Mouse (Mus musculus): Measurements from ENCODE around the gene Nid2.

The Nid2 gene

DNA sequence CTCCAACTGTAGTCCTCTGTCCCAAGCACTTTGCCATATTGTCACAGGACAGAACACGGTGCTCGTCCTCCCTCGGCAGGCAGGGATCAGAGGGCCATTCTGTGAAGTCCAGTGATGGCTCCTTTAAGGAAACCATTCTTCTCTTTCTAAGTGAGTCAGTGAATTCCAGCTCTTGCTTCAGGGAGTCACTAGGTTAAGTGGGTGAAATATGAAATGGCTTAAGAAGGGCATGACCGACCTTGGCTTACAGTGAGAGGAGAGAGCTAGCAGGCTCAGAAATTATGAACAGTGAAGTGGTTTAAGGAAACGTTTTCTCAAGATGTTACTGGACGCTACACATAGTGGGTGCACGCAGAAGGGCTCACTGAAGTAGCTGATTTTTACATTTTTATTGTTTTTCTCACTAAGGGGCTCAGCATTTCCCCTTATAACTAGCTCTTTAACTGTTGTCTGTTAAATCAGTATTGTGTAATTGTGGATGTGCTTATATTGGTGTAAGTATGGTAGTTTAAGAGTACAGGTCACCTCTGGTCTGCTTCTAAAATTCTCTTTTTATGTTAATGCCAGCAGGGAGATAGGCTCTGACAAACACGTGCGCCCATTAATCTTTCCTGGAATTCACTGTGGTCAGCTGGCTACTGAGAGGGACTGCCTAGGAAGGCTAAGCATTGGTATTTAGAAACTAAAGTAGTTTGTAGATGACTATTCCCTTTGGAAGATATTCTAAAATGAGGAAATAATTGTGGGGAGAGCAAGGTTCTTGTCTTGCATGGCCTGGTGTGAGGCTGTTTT, 34.9 kb downstream of the Nid2 start:
- DNase-seq (ENCODE audit: low spot score in 2 of 2), result no peak

DNA sequence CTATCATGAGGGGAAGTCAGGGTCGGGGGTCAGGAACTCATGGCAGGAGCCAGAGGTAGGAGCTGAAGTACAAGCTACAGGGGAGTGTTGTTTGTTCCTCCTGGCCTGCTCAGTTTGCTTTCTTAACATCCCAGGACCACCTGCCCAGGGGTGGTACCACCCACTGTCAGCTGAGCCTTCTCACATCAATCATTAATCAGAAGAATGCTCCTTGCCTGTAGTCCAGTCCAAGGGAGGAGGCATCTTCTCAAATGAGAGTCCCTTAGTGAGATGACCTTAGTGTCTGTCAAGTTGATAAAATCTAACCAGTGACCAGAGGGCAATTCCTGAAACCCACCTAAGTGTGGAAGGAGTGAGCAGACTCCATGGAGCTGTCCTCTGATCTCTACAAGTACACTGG, 37.4 kb downstream of the Nid2 start:
- DNase-seq (ENCODE audit: low spot score in 2 of 2), result no peak

DNA sequence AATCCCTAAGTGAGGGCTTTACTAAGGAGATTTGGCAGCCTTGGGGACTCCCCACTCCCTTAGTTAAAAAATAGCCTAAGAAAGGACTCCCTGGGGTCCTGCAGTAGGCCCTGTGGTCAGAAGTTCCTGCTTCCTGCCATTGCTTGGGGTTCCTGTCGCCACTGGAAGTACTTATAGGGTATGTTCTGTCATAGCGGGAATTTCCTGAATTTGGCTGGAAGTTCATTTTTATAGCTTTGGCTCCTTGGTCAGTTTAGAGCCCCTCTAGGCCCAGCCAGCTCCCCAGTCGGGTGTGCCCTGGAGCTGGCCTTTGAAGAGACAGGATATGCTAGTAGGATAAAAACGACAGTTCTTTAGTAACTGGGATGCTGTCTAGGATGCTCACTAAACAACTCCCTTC, 43.8 kb downstream of the Nid2 start:
- no peak for DNase-seq (ENCODE audit: low spot score in 2 of 2)

DNA sequence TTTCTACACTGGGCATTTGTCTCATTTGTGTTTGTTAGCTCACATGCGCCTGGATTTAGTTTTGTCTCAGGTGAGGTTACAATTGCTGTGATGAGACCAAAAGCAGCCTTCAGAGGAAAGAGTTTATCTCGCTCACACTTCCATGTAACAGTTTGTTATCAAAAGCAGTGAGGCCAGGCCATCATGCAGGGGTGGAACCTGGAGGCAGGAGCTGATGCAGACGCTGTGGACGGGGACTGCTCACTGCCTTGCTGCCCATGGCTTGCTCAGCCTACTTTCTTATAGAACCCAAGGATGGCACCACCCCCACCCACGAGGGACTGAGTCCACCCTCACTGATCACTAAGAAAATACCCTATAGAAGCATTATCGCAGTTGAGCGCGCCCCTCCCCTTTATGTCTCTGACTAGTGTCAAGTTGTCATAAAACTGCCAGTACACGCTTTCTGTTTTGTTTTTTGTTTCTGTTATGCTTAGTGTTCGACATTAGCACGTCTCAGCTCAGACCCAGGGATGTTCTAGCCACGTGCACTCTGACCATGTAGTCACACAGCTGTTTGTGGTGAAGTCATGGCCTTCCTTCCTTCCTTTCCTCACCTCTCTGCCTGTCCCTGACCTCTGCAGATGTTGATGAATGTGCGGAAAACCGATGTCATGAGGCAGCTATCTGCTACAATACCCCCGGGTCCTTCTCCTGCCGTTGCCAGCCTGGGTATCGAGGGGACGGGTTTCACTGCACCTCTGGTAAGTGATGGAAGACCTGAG, 45.7 kb downstream of the Nid2 start:
- no peak for DNase-seq (ENCODE audit: low spot score in 2 of 2)

DNA sequence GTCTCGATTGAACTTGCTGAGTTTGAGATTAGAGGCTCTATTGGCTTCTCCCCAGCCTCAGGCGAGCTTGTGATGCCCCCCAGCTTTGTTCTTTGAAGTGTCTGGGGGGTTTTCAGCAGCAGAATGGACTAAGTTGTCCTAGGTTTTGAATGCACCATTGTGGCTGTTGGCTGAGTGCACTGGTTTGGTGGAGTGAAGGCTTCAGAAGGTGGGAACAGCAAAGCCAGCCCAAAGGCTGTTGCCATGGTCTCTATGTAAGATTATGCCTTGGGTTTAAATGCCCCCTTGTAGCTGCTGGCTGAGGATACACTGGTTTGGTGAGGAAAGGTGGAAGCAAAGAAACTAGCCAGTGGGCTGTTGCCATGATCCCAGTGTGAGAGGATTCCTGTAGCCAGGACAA, 49.4 kb downstream of the Nid2 start:
- no peak for DNase-seq (ENCODE audit: low spot score in 2 of 2)

DNA sequence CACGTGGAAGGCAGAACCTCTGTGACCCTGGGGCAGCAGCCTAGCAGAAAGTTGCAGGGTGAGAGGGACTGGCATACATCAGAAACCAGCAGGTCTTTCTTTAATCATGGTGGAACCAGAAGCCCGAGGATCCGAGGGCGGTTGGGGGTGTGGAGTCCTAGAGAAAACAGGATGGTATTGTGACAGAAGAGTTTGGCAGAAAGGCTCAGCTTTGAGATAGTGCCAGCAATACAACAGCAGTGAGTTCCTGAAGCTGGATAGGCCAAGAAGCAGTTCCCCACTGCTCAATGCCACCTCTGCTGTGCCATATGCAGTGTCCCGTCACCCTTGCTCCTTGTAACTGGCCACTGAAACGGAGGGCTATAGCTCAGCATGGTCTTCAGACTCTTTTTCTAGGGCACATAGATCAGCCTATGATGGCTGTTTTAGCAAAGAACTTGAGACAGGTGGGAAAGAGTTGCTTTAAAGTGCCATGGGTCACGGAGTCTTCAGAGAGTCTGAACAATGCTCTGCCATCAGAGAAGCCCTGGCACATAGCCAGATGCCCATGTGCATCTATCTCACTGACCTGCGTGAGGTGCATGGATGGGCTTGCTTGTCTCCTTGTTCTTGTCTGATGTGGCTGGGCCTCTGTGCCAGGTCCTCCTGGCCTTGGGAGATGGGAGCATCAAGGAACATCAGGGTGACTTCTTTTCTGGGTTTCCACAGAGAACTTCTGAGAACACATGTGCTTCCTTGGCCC, 50.6 kb downstream of the Nid2 start:
- DNase-seq (ENCODE audit: low spot score in 2 of 2), result no peak

DNA sequence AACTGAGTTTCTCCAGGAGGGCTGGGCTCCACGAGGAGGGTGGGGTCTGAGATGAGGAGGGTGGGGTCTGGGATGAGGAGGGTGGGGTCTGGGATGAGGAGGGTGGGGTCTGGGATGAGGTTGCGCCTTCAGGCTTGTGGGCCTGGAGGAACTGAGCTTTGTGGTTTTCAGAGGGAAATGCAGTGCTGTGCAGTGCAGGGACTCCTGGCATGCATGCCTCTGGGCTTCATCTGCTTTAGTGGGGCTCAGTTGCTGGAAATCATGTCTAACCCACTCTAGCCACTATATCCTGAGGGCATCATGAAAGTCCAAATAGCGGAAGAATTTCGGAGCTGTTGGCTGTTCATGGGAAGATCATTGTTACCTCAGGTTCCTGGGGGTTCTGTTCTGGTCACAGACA, 52.2 kb downstream of the Nid2 start:
- no peak for DNase-seq (ENCODE audit: low spot score in 2 of 2)

DNA sequence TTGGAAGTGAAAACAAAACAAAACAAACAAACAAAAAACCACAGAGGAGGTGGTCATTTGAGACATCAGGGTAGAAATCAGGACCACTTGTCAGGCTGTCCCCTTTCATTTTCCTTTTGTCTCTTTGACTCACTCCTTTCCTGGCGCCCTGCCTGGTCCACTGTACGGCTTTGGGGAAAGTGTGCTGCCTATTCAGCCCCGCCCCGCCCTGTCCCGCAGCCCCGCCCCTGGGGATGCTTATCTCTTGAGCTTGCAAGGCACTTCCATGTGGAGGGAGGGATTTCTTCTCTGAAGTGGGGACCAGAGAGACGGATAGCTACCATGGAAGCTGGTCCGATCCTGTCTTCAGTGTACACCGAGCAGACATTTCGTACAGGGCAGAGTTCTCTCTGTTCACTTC, 52.6 kb downstream of the Nid2 start:
- no peak for DNase-seq (ENCODE audit: low spot score in 2 of 2)

DNA sequence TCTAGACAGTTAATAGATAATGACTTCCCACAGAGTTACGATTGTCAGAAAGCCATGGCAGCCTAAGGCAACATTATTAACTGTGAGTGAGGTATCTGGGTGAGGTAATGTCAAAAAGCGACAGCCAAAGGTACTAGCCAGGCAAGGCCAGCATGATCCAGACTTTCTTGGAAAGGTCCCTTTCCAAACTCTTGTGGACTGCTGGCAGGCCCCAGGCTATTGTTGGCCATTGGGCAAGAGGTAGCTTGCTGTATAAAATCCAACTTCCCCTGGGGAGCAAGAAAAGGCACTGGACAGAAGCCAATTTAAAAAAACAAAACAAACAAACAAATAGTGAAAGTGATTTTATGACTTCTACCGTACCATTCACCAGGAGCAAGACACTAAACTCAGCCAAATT, 56.3 kb downstream of the Nid2 start:
- no peak for DNase-seq (ENCODE audit: low spot score in 2 of 2)

DNA sequence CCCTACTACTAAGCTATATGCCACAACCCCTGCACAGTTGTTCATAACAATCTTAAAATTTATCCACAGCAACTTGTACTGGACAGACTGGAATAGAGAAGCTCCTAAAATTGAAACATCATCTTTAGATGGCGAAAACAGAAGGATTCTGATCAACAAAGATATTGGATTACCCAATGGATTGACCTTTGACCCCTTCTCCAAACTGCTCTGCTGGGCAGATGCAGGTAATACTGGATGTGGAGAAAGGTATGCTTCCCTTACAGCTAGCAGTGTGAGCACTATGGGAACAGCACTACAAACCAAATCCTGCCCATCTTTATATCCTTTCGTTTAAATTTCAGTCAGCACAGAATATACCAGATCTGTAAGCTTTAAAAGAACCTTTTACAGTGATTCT, 56.8 kb downstream of the Nid2 start:
- no peak for DNase-seq (ENCODE audit: low spot score in 2 of 2)

DNA sequence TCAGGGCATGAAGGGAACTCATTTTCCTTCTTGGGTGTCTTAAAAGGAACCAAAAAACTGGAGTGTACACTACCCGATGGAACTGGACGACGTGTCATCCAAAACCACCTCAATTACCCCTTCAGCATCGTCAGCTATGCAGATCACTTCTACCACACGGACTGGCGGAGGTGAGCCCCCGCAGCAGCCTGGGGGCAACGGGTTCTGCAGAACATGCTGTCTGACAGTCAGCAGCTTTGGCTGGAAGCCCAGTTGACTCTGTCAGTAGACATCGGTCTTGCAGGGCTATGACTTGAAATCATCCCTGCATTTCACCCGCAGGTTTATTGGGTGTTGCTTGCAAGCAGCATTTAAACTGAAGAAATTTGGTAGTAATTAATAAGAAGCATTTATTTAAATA, 58.9 kb downstream of the Nid2 start:
- DNase-seq (ENCODE audit: low spot score in 2 of 2), result no peak

DNA sequence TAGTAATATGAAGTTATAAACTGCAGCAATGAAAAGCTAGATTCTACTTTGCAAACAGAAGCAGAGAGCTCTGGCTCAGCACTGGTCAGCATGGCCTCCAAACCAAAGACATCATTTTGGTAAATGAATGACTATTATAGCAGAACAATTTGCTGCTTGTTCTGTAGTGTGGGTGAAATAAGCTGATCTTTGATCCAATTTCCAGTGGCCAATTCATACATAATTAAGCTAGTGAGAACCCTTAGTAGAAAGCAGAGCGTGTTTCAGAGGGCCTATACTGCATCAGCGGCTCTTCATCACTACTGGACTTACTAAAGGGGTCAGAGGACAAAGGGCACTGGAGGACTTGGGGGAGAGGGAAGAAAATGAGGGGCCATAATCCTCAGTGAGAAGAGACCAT, 62.0 kb downstream of the Nid2 start:
- no peak for DNase-seq (ENCODE audit: low spot score in 2 of 2)

DNA sequence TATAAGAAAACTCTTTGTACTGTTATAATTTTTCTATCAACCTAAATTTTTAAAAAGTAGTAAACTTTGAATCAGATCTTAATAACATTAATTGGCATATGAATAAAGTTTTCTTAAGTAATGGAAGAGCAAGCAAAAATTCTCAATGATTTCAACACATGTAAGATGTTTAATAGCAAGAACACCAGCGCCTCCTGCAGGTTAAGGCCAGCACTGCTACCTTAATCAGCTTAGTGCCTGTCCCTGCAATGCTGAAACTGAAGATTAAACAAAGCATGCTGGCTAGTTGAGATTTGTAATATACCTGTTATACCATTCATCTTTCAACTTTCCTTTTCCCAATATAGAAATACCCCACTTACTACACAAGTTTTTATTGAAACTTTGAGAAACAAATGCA, 66.9 kb downstream of the Nid2 start:
- DNase-seq (ENCODE audit: low spot score in 2 of 2), result peak; percentile 65 to 85

DNA sequence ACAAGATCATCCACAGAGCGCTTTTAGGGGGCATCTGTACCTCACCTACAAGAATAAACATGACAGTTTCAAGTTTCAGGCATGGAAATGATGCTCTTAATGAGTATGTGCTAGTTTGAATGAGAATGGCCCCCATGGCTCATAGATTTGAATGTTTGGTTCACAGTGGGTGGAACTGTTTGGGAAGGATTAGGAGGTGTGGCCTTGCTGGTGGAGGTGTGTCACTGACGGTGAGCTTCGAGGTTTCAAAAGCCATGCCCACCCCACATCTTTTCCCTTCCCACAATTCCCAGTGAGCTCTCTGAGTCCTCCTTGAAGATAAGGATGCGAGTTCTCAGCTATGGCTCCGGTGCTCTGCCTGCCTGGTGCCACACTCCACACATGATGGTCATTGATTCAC, 70.6 kb downstream of the Nid2 start:
- DNase-seq (ENCODE audit: low spot score in 2 of 2), result no peak

DNA sequence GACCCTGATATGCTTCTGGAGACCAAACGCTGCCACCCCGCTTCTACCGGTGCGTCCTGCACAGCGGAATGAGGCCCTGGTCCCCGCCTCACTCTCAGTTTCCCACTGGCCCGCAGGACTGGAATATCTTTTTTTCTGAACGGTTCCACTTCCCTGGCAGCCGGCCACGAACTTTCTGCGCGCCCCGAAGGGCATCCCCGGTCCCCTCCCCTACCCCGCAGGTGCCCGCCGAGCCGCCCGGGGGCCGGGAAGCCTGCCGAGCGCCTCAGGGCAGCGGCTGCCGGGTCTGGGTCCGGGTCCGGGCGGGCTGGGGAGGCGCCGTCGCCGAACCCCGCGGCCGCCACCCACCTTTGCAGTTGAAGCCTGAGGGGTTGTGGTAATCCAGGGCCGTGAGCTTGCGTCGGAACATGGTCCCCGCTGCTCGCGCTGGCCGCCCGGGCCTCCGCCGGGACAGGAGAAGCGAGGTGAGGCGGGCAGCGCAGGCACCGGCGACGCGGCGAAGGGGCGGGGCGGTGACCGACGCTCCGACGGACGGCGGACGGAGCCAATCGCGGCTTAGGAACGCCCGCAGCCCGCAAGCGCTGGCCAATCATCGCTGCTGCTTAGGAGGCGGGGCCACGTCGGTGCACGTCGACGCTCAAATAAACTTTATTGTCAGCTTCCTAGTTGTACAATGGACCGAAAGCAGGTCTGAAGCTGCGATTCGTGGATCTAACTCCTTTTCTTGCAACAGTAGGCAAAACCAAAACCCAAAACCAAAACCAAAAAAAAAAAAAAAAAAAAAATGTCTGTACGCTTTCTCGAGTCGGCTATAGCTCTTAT, 72.5 kb downstream of the Nid2 start, which contains the start of gene Rtraf:
Gene Rtraf, minus strand, starts transcription at position 504 of the 822 bp plus-strand sequence.
- DNase-seq (ENCODE audit: low spot score in 2 of 2), result peak; percentile 77 to 88

DNA sequence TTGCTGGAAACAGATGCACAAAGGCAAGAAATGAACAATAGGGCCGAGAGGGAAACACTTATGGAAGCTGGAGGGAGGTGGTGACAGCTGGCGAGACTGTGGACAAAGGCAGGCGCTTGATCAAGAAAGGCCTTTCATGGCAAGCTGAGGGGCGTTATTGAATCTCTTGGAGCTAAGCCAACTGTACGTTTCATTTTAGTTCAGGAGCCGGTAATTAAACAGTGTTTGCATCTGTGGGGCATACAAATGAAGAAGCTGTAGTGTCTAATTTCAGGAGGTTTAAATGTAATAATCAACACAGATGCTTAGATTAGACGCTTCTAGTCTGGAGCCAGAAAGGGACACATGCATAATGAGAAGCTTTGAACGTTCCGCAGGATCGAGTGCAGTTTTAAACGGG, 74.4 kb downstream of the Nid2 start:
- DNase-seq (ENCODE audit: low spot score in 2 of 2), result no peak

DNA sequence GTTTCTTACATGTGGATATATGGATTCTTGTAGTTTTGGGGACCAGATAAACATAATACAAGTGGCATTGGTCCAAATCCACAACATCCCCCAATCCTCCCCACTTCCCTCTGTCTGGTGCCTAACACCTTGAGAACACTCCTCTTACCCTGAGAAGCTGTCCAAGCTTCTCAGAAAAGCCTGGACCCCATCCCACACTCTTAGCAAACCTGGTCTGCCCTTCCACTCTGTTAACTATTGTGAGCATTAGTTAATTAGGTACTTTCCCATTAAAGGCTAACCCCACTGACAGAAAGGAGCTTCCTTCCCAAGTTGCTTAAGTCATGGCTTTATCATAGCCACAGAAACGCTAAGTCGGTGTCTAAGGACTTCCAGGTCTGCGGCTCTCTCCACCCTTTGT, 85.2 kb downstream of the Nid2 start:
- DNase-seq (ENCODE audit: low spot score in 2 of 2), result no peak

DNA sequence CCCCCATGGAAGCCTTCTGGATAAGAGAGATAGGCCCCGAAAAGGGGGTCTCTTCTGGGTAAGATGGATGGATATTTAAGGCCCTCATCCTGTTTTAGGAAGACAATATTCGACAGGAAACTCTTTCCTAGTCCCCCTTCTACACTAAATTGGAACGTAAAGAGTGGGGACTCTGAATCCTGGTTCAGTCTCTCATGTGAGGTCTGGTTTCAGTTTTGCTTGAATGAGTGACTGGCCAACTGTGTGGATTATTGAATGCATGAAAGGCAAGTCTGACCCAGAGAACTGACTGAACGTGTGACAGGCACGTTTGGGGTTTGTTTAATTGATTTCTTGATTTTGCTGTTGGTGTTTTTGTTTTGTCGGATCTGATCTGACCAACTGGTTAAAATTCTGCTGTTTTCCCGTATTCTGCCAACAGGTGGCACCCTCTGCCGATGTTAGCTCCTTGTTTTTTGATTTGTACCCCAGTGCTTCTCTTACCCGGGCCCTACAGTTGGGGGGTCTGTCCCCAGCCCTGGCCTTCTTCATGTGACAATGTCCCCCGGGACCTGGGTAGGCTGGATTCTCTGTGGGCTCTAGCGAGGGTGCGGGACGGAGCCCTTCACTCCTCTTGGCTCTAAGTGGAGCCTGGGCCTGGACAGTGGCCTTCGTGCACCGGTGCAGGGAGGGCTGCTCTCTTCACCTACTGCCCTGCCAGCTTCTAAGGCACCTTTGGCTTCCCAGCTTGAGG, 88.7 kb downstream of the Nid2 start:
- DNase-seq (ENCODE audit: low spot score in 2 of 2), result peak; percentile 34 to 74

DNA sequence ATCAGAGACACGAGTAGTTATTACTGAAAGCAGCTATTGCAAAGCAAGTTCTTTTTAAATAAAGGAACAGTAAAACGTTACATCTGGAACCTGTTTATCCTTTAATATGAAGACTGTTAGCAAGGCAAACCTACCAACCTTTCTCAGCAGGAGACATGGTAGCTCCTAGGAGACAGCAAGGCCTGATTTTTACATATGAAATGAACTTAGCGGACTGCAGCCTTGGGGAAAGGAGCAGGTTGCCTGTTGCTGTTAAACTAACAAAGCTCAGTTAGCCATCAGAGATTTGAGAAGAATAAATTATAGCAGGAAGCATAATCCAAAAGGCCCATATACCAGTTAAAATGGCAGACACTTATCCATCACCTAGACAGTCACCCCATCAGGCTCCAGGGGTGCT, 102.4 kb downstream of the Nid2 start:
- no peak for DNase-seq (ENCODE audit: low spot score in 2 of 2)

DNA sequence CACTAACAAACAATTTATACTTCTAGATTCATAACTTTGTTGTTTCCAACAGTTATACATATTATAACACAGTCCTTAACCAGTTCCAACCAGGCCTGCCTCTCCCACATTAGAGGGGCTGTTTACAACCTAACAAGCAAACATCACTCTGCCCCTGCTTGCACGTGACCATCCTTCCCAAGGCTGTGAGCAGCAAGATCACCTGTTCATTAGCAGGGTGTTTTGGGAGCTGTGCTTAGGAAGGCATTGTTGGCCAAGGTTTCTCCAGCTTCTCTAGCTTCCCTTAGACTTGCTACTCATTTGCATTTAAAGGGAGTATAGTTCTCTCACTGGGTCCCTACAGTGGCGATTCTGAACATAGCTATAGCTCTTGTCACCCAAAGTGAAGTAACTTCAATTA, 107.2 kb downstream of the Nid2 start:
- no peak for DNase-seq (ENCODE audit: low spot score in 2 of 2)
